Mouse (Mus musculus) CH12.LX (cell line): Measurements from ENCODE around the gene Sult1a1. TPM values are rescaled to one million over a fixed set of nuclear protein-coding genes. Genes with fewer than 3 reads are reported as not detected.

ENCODE experiments used
- DNase-seq: peaks from one replicate; pipeline ENCODE4 v3.0.0-alpha.2; 2013; ENCODE audit errors: extremely low read depth
- H3K27ac ChIP-seq: 2 replicates; pipeline ENCODE4 v1.5.1; 2012; ENCODE audit warnings: low read depth, mild to moderate bottlenecking, control low read depth, moderate library complexity; ENCODE audit not compliant: insufficient read depth
- H3K27me3 ChIP-seq: replicated peaks from 2 replicates; pipeline ENCODE3; 2012; ENCODE audit warnings: inconsistent platforms
- H3K36me3 ChIP-seq, 2 experiments: replicated peaks in 1 of 2; 2 replicates each; pipeline versions ENCODE3 to v1.6.1; 2012; ENCODE audit warnings: inconsistent platforms in 1 of 2, low read length in 1 of 2, mild to moderate bottlenecking in 1 of 2, mixed read lengths in 1 of 2, moderate library complexity in 1 of 2; ENCODE audit not compliant: control insufficient read depth in 1 of 2, insufficient read depth in 1 of 2
- H3K4me1 ChIP-seq, 2 experiments: 2 replicates each; pipeline ENCODE4 v1.6.1; 2012; ENCODE audit warnings: inconsistent platforms in 1 of 2, moderate library complexity in 1 of 2; ENCODE audit not compliant: insufficient read depth in 2 of 2, control insufficient read depth in 1 of 2
- H3K4me2 ChIP-seq: 2 replicates; pipeline ENCODE4 v1.6.1; 2012; ENCODE audit warnings: low read depth, mild to moderate bottlenecking, control low read depth; ENCODE audit not compliant: poor library complexity, insufficient read depth, severe bottlenecking
- H3K4me3 ChIP-seq, 3 experiments: fragments of 150-350 bp in 1 of 3; sonication (generic) in 1 of 3; replicated peaks in 1 of 3; 2 replicates each; pipeline versions ENCODE3 to v1.5.1; 2011 to 2012; ENCODE audit warnings: low read depth in 2 of 3, low read length in 2 of 3, mild to moderate bottlenecking in 2 of 3, moderate library complexity in 2 of 3, control low read depth in 1 of 3, improper control_type of control experiment in 1 of 3, inconsistent platforms in 1 of 3, mixed read lengths in 1 of 3; ENCODE audit not compliant: poor library complexity in 1 of 3
- H3K79me2 ChIP-seq: replicated peaks from 2 replicates; pipeline ENCODE4 v1.6.1; 2012; ENCODE audit warnings: mild to moderate bottlenecking, moderate library complexity; ENCODE audit not compliant: control insufficient read depth, poor library complexity, insufficient read depth, severe bottlenecking; ENCODE audit errors: extremely low read depth
- H3K9ac ChIP-seq: 2 replicates; pipeline ENCODE4 v1.6.1; 2012; ENCODE audit warnings: low read depth, mild to moderate bottlenecking, control low read depth, moderate library complexity; ENCODE audit not compliant: insufficient read depth
- H3K9me3 ChIP-seq: replicated peaks from 2 replicates; pipeline ENCODE3; 2012; ENCODE audit warnings: low read length, inconsistent platforms, mixed read lengths
- BHLHE40 ChIP-seq: IDR thresholded peaks from 2 replicates; pipeline ENCODE4 v1.6.1; 2011; ENCODE audit warnings: mild to moderate bottlenecking, low read depth, low read length, improper control_type of control experiment
- CHD1 ChIP-seq: IDR thresholded peaks from 2 replicates; pipeline ENCODE4 v1.6.1; 2012; ENCODE audit warnings: low read depth, low read length, improper control_type of control experiment, inconsistent platforms
- CTCF ChIP-seq, 2 experiments: IDR thresholded peaks in 1 of 2; conservative IDR thresholded peaks in 1 of 2; 2 replicates each; pipeline ENCODE4 v1.5.1; 2011 to 2012; ENCODE audit warnings: low read depth in 2 of 2, low read length in 2 of 2, improper control_type of control experiment in 1 of 2, inconsistent platforms in 1 of 2, mild to moderate bottlenecking in 1 of 2, moderate library complexity in 1 of 2
- E2F4 ChIP-seq: IDR thresholded peaks from 2 replicates; pipeline ENCODE4 v1.6.1; 2011; ENCODE audit warnings: low read depth, low read length, improper control_type of control experiment; ENCODE audit not compliant: insufficient replicate concordance
- EP300 ChIP-seq: IDR thresholded peaks from 2 replicates; pipeline ENCODE4 v1.6.1; 2011; ENCODE audit warnings: low read length, improper control_type of control experiment
- GABPA ChIP-seq: IDR thresholded peaks from 2 replicates; pipeline ENCODE4 v1.6.1; 2012; ENCODE audit warnings: low read depth, low read length, improper control_type of control experiment, inconsistent platforms; ENCODE audit not compliant: insufficient replicate concordance
- HCFC1 ChIP-seq: IDR thresholded peaks from 2 replicates; pipeline ENCODE4 v1.6.1; 2012; ENCODE audit warnings: low read depth, mild to moderate bottlenecking, inconsistent platforms, low read length, improper control_type of control experiment
- IRF4 ChIP-seq: IDR thresholded peaks from 2 replicates; pipeline ENCODE4 v1.6.1; 2014; ENCODE audit warnings: low read depth, mild to moderate bottlenecking, inconsistent platforms, low read length, improper control_type of control experiment
- JUND ChIP-seq: conservative IDR thresholded peaks from 2 replicates; pipeline ENCODE4 v1.6.1; 2011; ENCODE audit warnings: low read depth, low read length, improper control_type of control experiment
- MAX ChIP-seq: IDR thresholded peaks from 2 replicates; pipeline ENCODE4 v1.6.1; 2011; ENCODE audit warnings: low read length, improper control_type of control experiment
- MAZ ChIP-seq: IDR thresholded peaks from 2 replicates; pipeline ENCODE4 v1.6.1; 2012; ENCODE audit warnings: low read depth, mild to moderate bottlenecking, inconsistent platforms, low read length, improper control_type of control experiment, moderate library complexity
- MYC ChIP-seq: IDR thresholded peaks from 2 replicates; pipeline ENCODE4 v1.6.1; 2011; ENCODE audit warnings: low read depth, mild to moderate bottlenecking, improper control_type of control experiment, low read length
- NRF1 ChIP-seq: IDR thresholded peaks from 2 replicates; pipeline ENCODE4 v1.6.1; 2014; ENCODE audit warnings: low read depth, mild to moderate bottlenecking, inconsistent platforms, low read length, improper control_type of control experiment, moderate library complexity
- POLR2A ChIP-seq: IDR thresholded peaks from 2 replicates; pipeline ENCODE4 v1.6.1; 2011; ENCODE audit warnings: low read depth, mild to moderate bottlenecking, improper control_type of control experiment, low read length
- POLR2AphosphoS2 ChIP-seq: IDR thresholded peaks from 2 replicates; pipeline ENCODE4 v1.6.1; 2011; ENCODE audit warnings: low read depth, low read length, improper control_type of control experiment
- RCOR1 ChIP-seq: conservative IDR thresholded peaks from 2 replicates; pipeline ENCODE4 v1.6.1; 2012; ENCODE audit warnings: low read depth, mild to moderate bottlenecking, inconsistent platforms, low read length, improper control_type of control experiment
- ZC3H11A ChIP-seq: IDR thresholded peaks from 2 replicates; pipeline ENCODE4 v1.6.1; 2012; ENCODE audit warnings: low read depth, mild to moderate bottlenecking, inconsistent platforms, low read length, improper control_type of control experiment
- ZKSCAN1 ChIP-seq: IDR thresholded peaks from 2 replicates; pipeline ENCODE4 v1.6.1; 2012; ENCODE audit warnings: low read depth, inconsistent platforms, low read length, improper control_type of control experiment, borderline replicate concordance
- dilution Hi-C: fragments of 300-500 bp; cut with MboI; formaldehyde crosslinking; loops from 2 replicates; pipeline ENCODE4 v1.14.3; 2020; ENCODE audit warnings: low sequenced_read_pairs; ENCODE audit not compliant: extremely low pct_unique_long_range_greater_than_20kb, extremely low pct_ligation_motif_present
- in situ Hi-C: fragments of 300-500 bp; cut with MboI; formaldehyde crosslinking; loops from 3 replicates; pipeline ENCODE4 v1.14.3; 2019; ENCODE audit warnings: low sequenced_read_pairs, low pct_ligation_motif_present, low pct_unique_long_range_greater_than_20kb, mixed read lengths
- polyA plus RNA-seq: library from polyadenylated mRNA; unstranded; fragments of >175 nt; gene quantifications from 2 replicates; pipeline ENCODE4 v1.2.1, GENCODE M21; 2012; ENCODE audit warnings: low read depth; ENCODE audit not compliant: insufficient read length
- total RNA-seq, 2 experiments: library from RNA; depleted of rRNA; stranded (reverse); fragments of 300-350 nt in 1 of 2; fragments of >200 nt in 1 of 2; gene quantifications; 2 replicates each; pipeline ENCODE4 v1.2.3; 2012 to 2014

The Sult1a1 gene
- total and polyA plus RNA-seq, 3 experiments = 0.34 to 0.87 (median 0.87) TPM

GRCm38 (mm10) chr7:126665269-126665668 is 11.0 kb downstream of the Sult1a1 start:
- Histone ChIP-seq H3K4me3 (no peak overlapping the region), H3K27me3 (no peaks in the 10 kb centered on the region), H3K9me3 (no peaks in the 10 kb centered on the region), H3K4me1 (peaks cover 0 to 15% of the 10 kb centered on the region in 2 experiments; a peak in 2 of 4 replicates), H3K9ac (no peak overlapping the region), H3K27ac (no peak overlapping the region), H3K36me3 (peaks cover 52 to 84% of the 10 kb centered on the region in 2 experiments), H3K4me2 (no peak overlapping the region), H3K79me2 (no peaks in the 10 kb centered on the region)
- in situ Hi-C loops (no loop called here), dilution Hi-C loops (no loop called here)
- no peak for DNase-seq
- TF ChIP-seq BHLHE40 (no peak), CHD1 (no peak), ZKSCAN1 (no peak), MYC (no peak), IRF4 (no peak), ZC3H11A (no peak), E2F4 (no peak), POLR2A (no peak), NRF1 (no peak), POLR2AphosphoS2 (no peak), MAZ (no peak), CTCF (conservative IDR thresholded peaks at IDR 0.05 in 1 of 2, IDR thresholded peaks at IDR 0.05 in 1 of 2; ENCODE audit: low read depth in 2 of 2, low read length in 2 of 2) (no peak)

GRCm38 (mm10) chr7:126663646-126664045 is 12.6 kb downstream of the Sult1a1 start:
- H3K9me3 ChIP-seq = no peaks in the 10 kb centered on the region
- H3K4me3 ChIP-seq = no peak overlapping the region
- TF ChIP-seq BHLHE40 = no peak
- no peak for TF ChIP-seq E2F4
- in situ Hi-C loops (no loop called here), dilution Hi-C loops (no loop called here)
- H3K27ac ChIP-seq = no peak overlapping the region
- no peak overlapping the region for H3K9ac ChIP-seq
- H3K4me1 ChIP-seq = peaks cover 0 to 15% of the 10 kb centered on the region in 2 experiments; a peak in 2 of 4 replicates
- no peak for DNase-seq
- peaks cover 45 to 72% of the 10 kb centered on the region in 2 experiments for H3K36me3 ChIP-seq
- H3K4me2 ChIP-seq = no peak overlapping the region
- H3K79me2 ChIP-seq = no peaks in the 10 kb centered on the region
- no peaks in the 10 kb centered on the region for H3K27me3 ChIP-seq

GRCm38 (mm10) chr7:126659771-126660170 is 16.5 kb downstream of the Sult1a1 start:
- Histone ChIP-seq H3K9ac (no peak overlapping the region), H3K36me3 (peaks cover 23 to 48% of the 10 kb centered on the region in 2 experiments), H3K4me2 (no peak overlapping the region), H3K9me3 (no peaks in the 10 kb centered on the region), H3K27ac (no peak overlapping the region), H3K79me2 (peaks cover 7% of the 10 kb centered on the region; the same call in 1 of the 2 replicates), H3K27me3 (no peaks in the 10 kb centered on the region), H3K4me1 (peaks cover 2 to 13% of the 10 kb centered on the region in 2 experiments; a peak in 2 of 4 replicates), H3K4me3 (no peak overlapping the region)
- in situ Hi-C loops (no loop called here), dilution Hi-C loops (no loop called here)
- DNase-seq = no peak
- TF ChIP-seq RCOR1 (no peak), MAX (no peak), NRF1 (no peak), JUND (no peak), HCFC1 (no peak), EP300 (no peak), GABPA (no peak)
